Mouse (Mus musculus): ENCODE data around the gene Eif6. TPM values are rescaled to one million over a fixed set of nuclear protein-coding genes. Genes with fewer than 3 reads are reported as not detected.

The Eif6 gene
- polyA plus RNA-seq, 1 experiment, result 198 TPM

DNA sequence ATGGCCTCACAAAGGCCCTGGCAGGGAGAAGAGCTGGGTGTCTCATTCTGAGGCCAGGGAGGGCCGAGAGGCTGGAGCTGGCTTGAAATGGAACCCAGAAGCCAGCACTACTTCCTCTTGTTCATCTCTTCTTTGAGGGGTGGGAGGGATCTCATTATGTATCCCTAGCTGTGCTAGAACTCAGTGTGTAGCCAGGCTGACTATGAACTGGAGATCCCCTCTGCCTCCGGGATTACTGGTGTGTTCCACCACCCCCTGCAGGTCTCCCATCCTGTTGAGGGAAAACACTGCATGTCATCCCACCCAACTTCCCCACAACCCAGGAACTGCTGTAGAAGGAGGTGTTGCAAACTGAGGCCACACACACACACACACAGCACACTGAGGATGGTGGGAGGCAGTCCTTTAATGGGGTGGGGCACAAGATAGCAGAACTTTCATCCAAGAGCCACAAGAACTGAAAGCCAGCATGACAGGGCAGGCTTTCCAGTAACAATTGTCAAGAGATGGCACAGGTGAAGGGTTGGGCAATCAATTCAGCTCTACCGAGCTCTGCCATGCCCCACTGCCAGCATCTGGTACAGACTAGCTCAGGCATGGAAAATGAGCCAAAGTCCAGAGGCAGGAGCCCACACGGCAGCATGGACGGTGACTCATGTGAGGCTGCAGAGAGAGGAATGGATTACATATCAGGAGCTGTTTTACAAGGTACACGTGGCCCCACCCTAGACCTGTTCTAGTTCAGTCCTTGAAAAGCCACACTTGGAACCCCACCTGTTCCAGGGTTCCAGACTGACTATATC, 7.1 kb downstream of the Eif6 start:
- Histone ChIP-seq H3K4me2 (ENCODE audit: low read depth) (peak overlapping the region; percentile 25), H3ac (ENCODE audit: control insufficient read depth, insufficient read length) (peak overlapping the region; percentile 65), H3K27me3 (ENCODE audit: control insufficient read depth, insufficient read depth, insufficient read length) (no peaks in the 10 kb centered on the region), H3K79me2 (ENCODE audit: control insufficient read depth, insufficient read depth) (peaks cover 11% of the 10 kb centered on the region), H3K4me3 (peak overlapping the region; percentile 43), H3K36me3 (ENCODE audit: control insufficient read depth, insufficient read depth) (peaks cover 21% of the 10 kb centered on the region)
- no peak for TF ChIP-seq REST (IDR thresholded peaks at IDR 0.05; ENCODE audit: insufficient read depth, insufficient read length)
- no peak for TF ChIP-seq TCF12 (IDR thresholded peaks at IDR 0.05; ENCODE audit: insufficient read depth, poor library complexity, severe bottlenecking)
- no peak for TF ChIP-seq USF1 (IDR thresholded peaks at IDR 0.05; ENCODE audit: low read depth)
- TF ChIP-seq SRF (IDR thresholded peaks at IDR 0.05; ENCODE audit: control insufficient read depth, insufficient read length, low read depth), result no peak
- TF ChIP-seq POLR2AphosphoS2 (IDR thresholded peaks at IDR 0.05; ENCODE audit: insufficient read length, low read depth), result no peak
- no peak for TF ChIP-seq TCF3 (IDR thresholded peaks at IDR 0.05; ENCODE audit: insufficient read length, low read depth)
- TF ChIP-seq E2F4 (IDR thresholded peaks at IDR 0.05; ENCODE audit: insufficient read depth), result no peak
- TF ChIP-seq CEBPB (IDR thresholded peaks at IDR 0.05; ENCODE audit: insufficient read depth, poor library complexity, severe bottlenecking), result no peak
- no peak for TF ChIP-seq MAX (IDR thresholded peaks at IDR 0.05; ENCODE audit: low read depth)
- TF ChIP-seq MYOG (IDR thresholded peaks at IDR 0.05; ENCODE audit: control insufficient read depth in 1 of 3, insufficient read depth in 1 of 3, insufficient read length in 2 of 3, low read depth in 2 of 3), result no peak
- TF ChIP-seq MYOD1 (IDR thresholded peaks at IDR 0.05; ENCODE audit: control insufficient read depth in 1 of 3, insufficient read length in 2 of 3, low read depth in 2 of 3), result no peak
- no peak for TF ChIP-seq POLR2A (IDR thresholded peaks at IDR 0.05; ENCODE audit: insufficient read length, low read depth)

DNA sequence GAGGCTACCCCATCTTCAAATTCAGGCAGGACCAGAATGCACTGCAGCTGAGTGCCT, 7.5 kb downstream of the Eif6 start, which contains the start of gene BC029722:
BC029722 (minus strand) TSS at position 35 of the 57 bp plus-strand sequence.
- TF ChIP-seq POLR2A (IDR thresholded peaks at IDR 0.05; ENCODE audit: insufficient read length, low read depth) (no peak), USF1 (IDR thresholded peaks at IDR 0.05; ENCODE audit: low read depth) (no peak), TCF12 (IDR thresholded peaks at IDR 0.05; ENCODE audit: insufficient read depth, poor library complexity, severe bottlenecking) (no peak), POLR2AphosphoS2 (IDR thresholded peaks at IDR 0.05; ENCODE audit: insufficient read length, low read depth) (no peak), TCF3 (IDR thresholded peaks at IDR 0.05; ENCODE audit: insufficient read length, low read depth) (no peak), MYOD1 (IDR thresholded peaks at IDR 0.05; ENCODE audit: control insufficient read depth in 1 of 3, insufficient read length in 2 of 3, low read depth in 2 of 3) (no peak), MYOG (IDR thresholded peaks at IDR 0.05; ENCODE audit: control insufficient read depth in 1 of 3, insufficient read depth in 1 of 3, insufficient read length in 2 of 3, low read depth in 2 of 3) (no peak), E2F4 (IDR thresholded peaks at IDR 0.05; ENCODE audit: insufficient read depth) (no peak), CEBPB (IDR thresholded peaks at IDR 0.05; ENCODE audit: insufficient read depth, poor library complexity, severe bottlenecking) (no peak), REST (IDR thresholded peaks at IDR 0.05; ENCODE audit: insufficient read depth, insufficient read length) (no peak), MAX (IDR thresholded peaks at IDR 0.05; ENCODE audit: low read depth) (no peak), SRF (IDR thresholded peaks at IDR 0.05; ENCODE audit: control insufficient read depth, insufficient read length, low read depth) (no peak)
- peaks cover 6% of the 10 kb centered on the region for H3K79me2 ChIP-seq (ENCODE audit: control insufficient read depth, insufficient read depth)
- peak within 1 kb of the TSS; percentile 43 for H3K4me3 ChIP-seq
- peak within 1 kb of the TSS; percentile 90 for H3K4me2 ChIP-seq (ENCODE audit: low read depth)
- peak within 1 kb of the TSS; percentile 65 for H3ac ChIP-seq (ENCODE audit: control insufficient read depth, insufficient read length)
- H3K36me3 ChIP-seq (ENCODE audit: control insufficient read depth, insufficient read depth), result peaks cover 21% of the 10 kb centered on the region
- no peaks in the 10 kb centered on the region for H3K27me3 ChIP-seq (ENCODE audit: control insufficient read depth, insufficient read depth, insufficient read length)

DNA sequence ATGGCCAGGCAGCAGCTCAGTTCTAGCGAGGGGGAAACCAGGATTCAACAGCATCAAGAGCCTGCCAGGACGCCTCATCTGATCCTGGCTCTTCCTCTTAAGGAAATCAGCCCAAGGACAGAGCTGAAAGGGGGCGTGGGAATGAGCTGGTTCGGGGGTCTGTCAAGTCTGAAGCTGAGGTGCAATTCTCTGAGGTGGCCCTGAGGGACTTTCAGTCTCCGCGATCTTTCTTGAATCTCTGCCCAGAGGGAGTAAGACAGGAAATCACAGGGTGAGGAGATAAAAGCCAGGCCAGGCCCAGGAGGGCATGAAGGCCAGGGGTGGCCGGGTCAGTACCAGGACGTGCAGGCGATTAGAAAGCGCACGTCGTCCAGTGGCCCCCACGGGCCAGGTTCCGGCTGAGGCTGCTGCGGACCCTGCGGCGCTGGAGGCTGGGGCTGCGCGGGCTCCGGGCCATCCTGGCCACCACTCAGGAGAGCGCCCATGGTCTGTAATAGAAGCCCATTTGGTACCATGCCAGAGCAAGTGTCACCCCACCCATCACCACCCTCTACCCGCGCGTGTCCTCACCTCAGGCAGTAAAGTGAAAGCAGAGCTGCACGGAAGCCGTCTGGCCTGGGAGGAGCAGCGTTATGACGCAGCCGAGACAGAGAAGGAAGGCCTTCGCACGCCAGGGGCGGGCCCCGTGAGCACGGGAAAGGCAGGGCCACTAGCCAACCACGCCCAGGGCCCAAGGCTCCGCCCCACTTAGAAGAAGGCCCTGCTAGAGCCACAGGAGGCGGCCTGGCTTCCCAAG, 7.9 kb downstream of the Eif6 start:
- H3K4me2 ChIP-seq (ENCODE audit: low read depth), result peak overlapping the region; percentile 90
- H3K79me2 ChIP-seq (ENCODE audit: control insufficient read depth, insufficient read depth), result peaks cover 2% of the 10 kb centered on the region
- H3K27me3 ChIP-seq (ENCODE audit: control insufficient read depth, insufficient read depth, insufficient read length), result no peaks in the 10 kb centered on the region
- H3ac ChIP-seq (ENCODE audit: control insufficient read depth, insufficient read length), result peak overlapping the region; percentile 65
- TF ChIP-seq E2F4 (IDR thresholded peaks at IDR 0.05; ENCODE audit: insufficient read depth), result no peak
- TF ChIP-seq USF1 (IDR thresholded peaks at IDR 0.05; ENCODE audit: low read depth), result no peak
- TF ChIP-seq MYOG (IDR thresholded peaks at IDR 0.05; ENCODE audit: control insufficient read depth in 1 of 3, insufficient read depth in 1 of 3, insufficient read length in 2 of 3, low read depth in 2 of 3), result peak in 1 of 3 experiments; percentile 32
- TF ChIP-seq MAX (IDR thresholded peaks at IDR 0.05; ENCODE audit: low read depth), result no peak
- TF ChIP-seq REST (IDR thresholded peaks at IDR 0.05; ENCODE audit: insufficient read depth, insufficient read length), result no peak
- peak; percentile 93 for TF ChIP-seq POLR2A (IDR thresholded peaks at IDR 0.05; ENCODE audit: insufficient read length, low read depth)
- TF ChIP-seq MYOD1 (IDR thresholded peaks at IDR 0.05; ENCODE audit: control insufficient read depth in 1 of 3, insufficient read length in 2 of 3, low read depth in 2 of 3), result peak in 1 of 3 experiments; percentile 4
- peak; percentile 20 for TF ChIP-seq SRF (IDR thresholded peaks at IDR 0.05; ENCODE audit: control insufficient read depth, insufficient read length, low read depth)
- TF ChIP-seq TCF12 (IDR thresholded peaks at IDR 0.05; ENCODE audit: insufficient read depth, poor library complexity, severe bottlenecking), result no peak
- TF ChIP-seq POLR2AphosphoS2 (IDR thresholded peaks at IDR 0.05; ENCODE audit: insufficient read length, low read depth), result peak; percentile 100
- no peak for TF ChIP-seq TCF3 (IDR thresholded peaks at IDR 0.05; ENCODE audit: insufficient read length, low read depth)
- no peak for TF ChIP-seq CEBPB (IDR thresholded peaks at IDR 0.05; ENCODE audit: insufficient read depth, poor library complexity, severe bottlenecking)
- peaks cover 21% of the 10 kb centered on the region for H3K36me3 ChIP-seq (ENCODE audit: control insufficient read depth, insufficient read depth)
- H3K4me3 ChIP-seq, result peak overlapping the region; percentile 43

DNA sequence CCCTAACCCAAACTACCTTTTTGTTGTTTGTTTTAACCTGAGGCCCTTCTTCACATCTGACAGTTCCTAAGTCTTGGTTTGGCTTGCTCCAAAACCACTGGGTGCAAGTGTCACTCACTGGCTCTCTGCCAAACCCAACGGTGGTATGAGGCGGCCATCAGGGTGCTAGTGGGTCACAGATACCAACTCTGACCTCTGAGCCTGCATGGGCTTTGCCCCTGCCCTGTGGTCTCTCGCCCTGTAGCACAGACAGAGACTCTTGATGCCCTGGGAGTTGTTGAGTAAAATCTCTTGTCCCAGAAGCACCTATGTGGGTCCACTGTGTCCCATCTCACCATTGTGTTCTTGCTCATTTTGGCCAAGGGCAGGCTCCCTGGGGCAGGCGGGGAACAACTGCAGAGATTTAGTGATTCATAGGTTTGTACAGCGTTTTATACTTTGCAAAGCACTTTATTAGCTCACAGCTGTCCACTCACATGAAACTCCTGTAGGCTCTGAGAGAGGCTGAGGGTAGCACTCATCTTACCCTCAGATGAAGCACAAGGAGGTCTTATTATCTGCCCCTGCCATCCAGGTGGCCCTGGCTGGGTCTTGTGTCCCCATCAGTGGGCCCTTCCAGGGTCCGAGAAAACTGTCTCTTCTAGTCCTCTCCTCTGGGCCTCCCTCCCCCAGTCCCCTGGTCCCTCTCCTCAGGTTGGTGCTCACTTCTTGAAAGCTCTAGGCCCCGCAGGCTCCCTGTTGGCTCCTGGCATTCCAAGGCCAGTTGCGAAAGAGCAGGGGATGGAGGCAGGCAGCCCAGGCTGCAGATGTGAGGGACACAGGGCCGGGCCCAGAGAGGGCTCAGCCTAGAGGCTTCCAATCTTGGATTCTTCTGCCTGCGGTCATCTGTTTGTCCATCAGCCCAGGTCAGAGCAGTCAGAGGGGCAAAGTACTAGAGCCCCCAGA, 9.2 kb downstream of the Eif6 start:
- no peaks in the 10 kb centered on the region for H3K79me2 ChIP-seq (ENCODE audit: control insufficient read depth, insufficient read depth)
- no peaks in the 10 kb centered on the region for H3K27me3 ChIP-seq (ENCODE audit: control insufficient read depth, insufficient read depth, insufficient read length)
- no peak overlapping the region for H3ac ChIP-seq (ENCODE audit: control insufficient read depth, insufficient read length)
- peak overlapping the region; percentile 90 for H3K4me2 ChIP-seq (ENCODE audit: low read depth)
- peak overlapping the region; percentile 43 for H3K4me3 ChIP-seq
- peaks cover 12% of the 10 kb centered on the region for H3K36me3 ChIP-seq (ENCODE audit: control insufficient read depth, insufficient read depth)
- TF ChIP-seq REST (IDR thresholded peaks at IDR 0.05; ENCODE audit: insufficient read depth, insufficient read length) (no peak), CEBPB (IDR thresholded peaks at IDR 0.05; ENCODE audit: insufficient read depth, poor library complexity, severe bottlenecking) (peak; percentile 94), TCF12 (IDR thresholded peaks at IDR 0.05; ENCODE audit: insufficient read depth, poor library complexity, severe bottlenecking) (no peak), E2F4 (IDR thresholded peaks at IDR 0.05; ENCODE audit: insufficient read depth) (no peak), MYOD1 (IDR thresholded peaks at IDR 0.05; ENCODE audit: control insufficient read depth in 1 of 3, insufficient read length in 2 of 3, low read depth in 2 of 3) (peak in 1 of 3 experiments; percentile 17)
